Mouse (Mus musculus) embryonic facial prominence, embryonic 15.5 days (tissue): ENCODE measurements at regions not wholly inside any gene's neighbourhood (a gene's known extent, or its start where the extent isn't known, plus 50 kb on each side); places are given as distances from the start of the nearest gene placed in this dataset.

Source experiments
- ATAC-seq: fragments of 200-750 bp; cut with Nextera tagmentation; 2 replicates; pipeline ENCODE4 v1.8.0; 2017; ENCODE audit warnings: low read depth, moderate TSS enrichment; ENCODE audit not compliant: insufficient number of reproducible peaks, low FRiP score, low TSS enrichment
- H3K27ac ChIP-seq: fragments of 300-500 bp; sonication (generic); replicated peaks from 2 replicates; pipeline ENCODE4 v1.5.1; 2015; ENCODE audit warnings: mild to moderate bottlenecking, inconsistent platforms
- H3K27me3 ChIP-seq: fragments of 300-500 bp; sonication (generic); 2 replicates; pipeline ENCODE4 v1.6.1; 2015; ENCODE audit warnings: inconsistent platforms
- H3K36me3 ChIP-seq: fragments of 300-500 bp; sonication (generic); 2 replicates; pipeline ENCODE4 v1.6.1; 2015; ENCODE audit warnings: mild to moderate bottlenecking, inconsistent platforms
- H3K4me1 ChIP-seq: fragments of 300-500 bp; sonication (generic); 2 replicates; pipeline ENCODE4 v1.6.1; 2015; ENCODE audit warnings: inconsistent platforms
- H3K4me2 ChIP-seq: fragments of 300-500 bp; sonication (generic); replicated peaks from 2 replicates; pipeline ENCODE4 v1.6.1; 2015; ENCODE audit warnings: mild to moderate bottlenecking, inconsistent platforms
- H3K4me3 ChIP-seq: fragments of 300-500 bp; sonication (generic); replicated peaks from 2 replicates; pipeline ENCODE4 v1.5.1; 2015; ENCODE audit warnings: mild to moderate bottlenecking, inconsistent platforms
- H3K9ac ChIP-seq: fragments of 300-500 bp; sonication (generic); 2 replicates; pipeline ENCODE4 v1.6.1; 2015; ENCODE audit warnings: inconsistent platforms
- H3K9me3 ChIP-seq: fragments of 300-500 bp; sonication (generic); replicated peaks from 2 replicates; pipeline ENCODE4 v1.6.1; 2016; ENCODE audit warnings: inconsistent platforms
- WGBS: fragments of 180-500 bp; shearing (Covaris S2); methylation state at CpG from one replicate; pipeline ENCODE4 v1.1.7; 2015; 5-methylcytosine and 5-hydroxymethylcytosine counted together

GRCm38 (mm10) chr4:45703997-45704396, 94.8 kb upstream of the Aldh1b1 start:
- H3K4me2 ChIP-seq, result no peak overlapping the region
- no peaks in the 10 kb centered on the region; the same call in 1 of the 2 replicates for H3K27me3 ChIP-seq
- no peak overlapping the region for H3K27ac ChIP-seq
- H3K4me1 ChIP-seq, result no peaks in the 10 kb centered on the region
- 51% methylated on average over 7 of the region's 7 CpGs for WGBS
- no peak overlapping the region for H3K4me3 ChIP-seq
- H3K9ac ChIP-seq, result no peak overlapping the region
- no peaks in the 10 kb centered on the region for H3K36me3 ChIP-seq
- ATAC-seq, result no peak
- no peaks in the 10 kb centered on the region for H3K9me3 ChIP-seq

DNA sequence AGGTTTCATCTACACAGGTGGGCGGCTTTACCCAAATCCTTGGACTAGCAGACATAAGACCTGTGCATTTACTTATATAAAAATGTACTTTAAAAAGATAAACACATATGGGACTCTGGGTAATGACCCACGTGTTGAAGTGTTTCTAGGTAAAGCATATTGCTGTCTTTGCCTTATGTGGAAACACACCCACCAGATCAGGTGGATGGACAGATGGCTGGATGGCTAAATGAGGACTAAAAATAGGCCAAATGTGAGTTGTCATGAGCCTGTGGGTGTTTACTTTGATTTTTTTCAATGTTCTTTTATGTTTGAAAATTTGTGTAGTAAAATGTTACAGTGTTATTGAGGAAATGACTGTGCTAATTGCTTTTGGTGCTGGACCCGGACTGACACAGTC, 99.2 kb upstream of the Aldh1b1 start:
- H3K4me2 ChIP-seq, result no peak overlapping the region
- H3K27me3 ChIP-seq, result no peaks in the 10 kb centered on the region; the same call in 1 of the 2 replicates
- WGBS, result 71% methylated on average over 3 of the region's 3 CpGs
- H3K9me3 ChIP-seq, result no peaks in the 10 kb centered on the region
- no peak for ATAC-seq
- no peak overlapping the region for H3K4me3 ChIP-seq
- H3K9ac ChIP-seq, result no peak overlapping the region
- H3K4me1 ChIP-seq, result no peaks in the 10 kb centered on the region
- H3K27ac ChIP-seq, result no peak overlapping the region
- H3K36me3 ChIP-seq, result no peaks in the 10 kb centered on the region

GRCm38 (mm10) chr4:45695239-45695638, 103.6 kb upstream of the Aldh1b1 start:
- H3K27ac ChIP-seq, result no peak overlapping the region
- no peaks in the 10 kb centered on the region for H3K4me1 ChIP-seq
- H3K4me2 ChIP-seq, result no peak overlapping the region
- WGBS, result 50% methylated on average over 1 of the region's 1 CpGs
- H3K9ac ChIP-seq, result no peak overlapping the region
- H3K27me3 ChIP-seq, result no peaks in the 10 kb centered on the region
- H3K36me3 ChIP-seq, result no peaks in the 10 kb centered on the region
- no peak overlapping the region for H3K4me3 ChIP-seq
- H3K9me3 ChIP-seq, result no peaks in the 10 kb centered on the region
- no peak for ATAC-seq

- no peak for ATAC-seq
- Histone ChIP-seq H3K36me3 (no peaks in the 10 kb centered on the region), H3K9ac (no peak overlapping the region), H3K9me3 (no peaks in the 10 kb centered on the region), H3K4me1 (no peaks in the 10 kb centered on the region), H3K4me2 (no peak overlapping the region), H3K27me3 (0 out of 2 replicates have a peak, but pooled peaks cover 4% of the 10 kb centered on the region), H3K27ac (no peak overlapping the region), H3K4me3 (no peak overlapping the region)
- WGBS, result 48% methylated on average over 12 of the region's 12 CpGs
Observed at GRCm38 (mm10) chr4:45689991-45690916, 108.6 kb upstream of the Aldh1b1 start.

DNA sequence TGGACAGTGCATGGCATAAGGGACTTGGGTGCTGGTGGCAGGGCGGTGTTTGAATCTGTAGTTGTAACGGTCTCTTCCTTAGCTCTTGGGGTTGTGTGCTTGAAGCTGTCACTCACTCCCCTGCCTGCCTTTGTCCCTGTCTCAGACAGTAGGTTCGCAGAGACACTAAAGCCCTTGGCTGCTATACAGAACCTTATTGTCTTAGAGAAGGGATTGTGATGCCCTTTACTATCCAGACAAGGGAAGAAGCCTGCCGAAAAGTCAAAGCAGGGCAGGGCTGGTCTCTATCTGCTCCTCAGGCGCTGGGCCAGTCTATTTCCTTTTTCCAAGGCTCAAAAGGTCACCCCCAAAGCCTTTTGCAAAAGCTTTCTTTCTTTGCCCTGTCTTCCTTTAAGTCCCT, 109.2 kb upstream of the Aldh1b1 start:
- ATAC-seq, result no peak
- no peak overlapping the region for H3K4me3 ChIP-seq
- 18% methylated on average over 5 of the region's 5 CpGs for WGBS

GRCm38 (mm10) chr4:45688233-45688632, 110.6 kb upstream of the Aldh1b1 start:
- no peak for ATAC-seq
- H3K27me3 ChIP-seq, result 0 out of 2 replicates have a peak, but pooled peaks cover 4% of the 10 kb centered on the region
- H3K4me2 ChIP-seq, result no peak overlapping the region
- no peak overlapping the region for H3K9ac ChIP-seq
- no peak overlapping the region for H3K4me3 ChIP-seq
- no peak overlapping the region for H3K27ac ChIP-seq
- 62% methylated on average over 7 of the region's 7 CpGs for WGBS
- no peaks in the 10 kb centered on the region for H3K9me3 ChIP-seq
- H3K36me3 ChIP-seq, result no peaks in the 10 kb centered on the region
- H3K4me1 ChIP-seq, result no peaks in the 10 kb centered on the region

More for the DNA sequence above, 109.2 kb upstream of the Aldh1b1 start:
- H3K27me3 ChIP-seq, result 0 out of 2 replicates have a peak, but pooled peaks cover 4% of the 10 kb centered on the region
- H3K4me2 ChIP-seq, result no peak overlapping the region
- no peaks in the 10 kb centered on the region for H3K4me1 ChIP-seq
- no peaks in the 10 kb centered on the region for H3K9me3 ChIP-seq
- H3K27ac ChIP-seq, result no peak overlapping the region
- no peak overlapping the region for H3K9ac ChIP-seq
- H3K36me3 ChIP-seq, result no peaks in the 10 kb centered on the region

GRCm38 (mm10) chr4:45685031-45685430, 113.8 kb upstream of the Aldh1b1 start:
- 75% methylated on average over 3 of the region's 3 CpGs for WGBS
- no peaks in the 10 kb centered on the region for H3K36me3 ChIP-seq
- no peak for ATAC-seq

DNA sequence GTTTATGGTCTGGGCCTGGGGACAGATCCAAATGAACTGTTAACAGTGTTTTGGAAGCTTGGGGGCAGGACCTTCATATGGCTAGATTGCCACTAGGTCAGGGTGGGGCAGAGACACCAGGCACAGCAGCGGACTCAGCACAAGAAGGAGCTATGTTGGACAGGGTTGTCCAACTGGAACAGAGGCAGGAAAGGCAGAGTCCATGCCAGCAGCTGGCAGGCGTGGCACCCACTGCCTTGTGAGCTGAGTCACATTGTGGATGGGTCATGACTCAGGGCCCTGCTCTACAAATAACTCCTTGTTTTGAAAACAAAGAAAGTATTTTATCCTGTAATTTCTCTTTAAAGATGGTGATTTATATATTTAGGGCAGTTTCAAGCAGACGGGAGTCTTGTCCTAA, 115.6 kb upstream of the Aldh1b1 start:
- 75% methylated on average over 3 of the region's 3 CpGs for WGBS
- Histone ChIP-seq H3K4me1 (no peaks in the 10 kb centered on the region), H3K27me3 (no peaks in the 10 kb centered on the region), H3K4me2 (no peak overlapping the region), H3K27ac (no peak overlapping the region), H3K4me3 (no peak overlapping the region), H3K9me3 (no peaks in the 10 kb centered on the region), H3K9ac (no peak overlapping the region), H3K36me3 (no peaks in the 10 kb centered on the region)
- no peak for ATAC-seq

More at GRCm38 (mm10) chr4:45685031-45685430, 113.8 kb upstream of the Aldh1b1 start:
- 0 out of 2 replicates have a peak, but pooled peaks cover 3% of the 10 kb centered on the region for H3K27me3 ChIP-seq
- no peaks in the 10 kb centered on the region for H3K4me1 ChIP-seq
- H3K27ac ChIP-seq, result no peak overlapping the region
- H3K9me3 ChIP-seq, result no peaks in the 10 kb centered on the region
- no peak overlapping the region for H3K9ac ChIP-seq
- no peak overlapping the region for H3K4me3 ChIP-seq
- no peak overlapping the region for H3K4me2 ChIP-seq

GRCm38 (mm10) chr4:45682746-45683145, 116.1 kb upstream of the Aldh1b1 start:
- Histone ChIP-seq H3K36me3 (no peaks in the 10 kb centered on the region), H3K9ac (no peak overlapping the region), H3K27ac (no peak overlapping the region), H3K4me3 (no peak overlapping the region), H3K4me2 (no peak overlapping the region), H3K27me3 (no peaks in the 10 kb centered on the region), H3K9me3 (no peaks in the 10 kb centered on the region), H3K4me1 (no peaks in the 10 kb centered on the region)
- no peak for ATAC-seq
- WGBS, result 84% methylated on average over 8 of the region's 8 CpGs

- no peak overlapping the region for H3K4me3 ChIP-seq
- no peaks in the 10 kb centered on the region for H3K9me3 ChIP-seq
- peaks cover 17% of the 10 kb centered on the region for H3K27me3 ChIP-seq
- H3K27ac ChIP-seq, result no peak overlapping the region
- no peaks in the 10 kb centered on the region for H3K36me3 ChIP-seq
- no peak overlapping the region for H3K4me2 ChIP-seq
- 68% methylated on average over 6 of the region's 6 CpGs for WGBS
- no peak for ATAC-seq
- no peaks in the 10 kb centered on the region for H3K4me1 ChIP-seq
- no peak overlapping the region for H3K9ac ChIP-seq
Observed at GRCm38 (mm10) chr4:45676137-45676536, 122.7 kb upstream of the Aldh1b1 start.

GRCm38 (mm10) chr4:45674291-45674690, 124.5 kb upstream of the Aldh1b1 start:
- Histone ChIP-seq H3K4me3 (no peak overlapping the region), H3K9ac (no peak overlapping the region), H3K4me2 (no peak overlapping the region), H3K36me3 (no peaks in the 10 kb centered on the region), H3K27me3 (peaks cover 17% of the 10 kb centered on the region), H3K27ac (no peak overlapping the region), H3K9me3 (no peaks in the 10 kb centered on the region), H3K4me1 (no peaks in the 10 kb centered on the region)
- WGBS, result 88% methylated on average over 10 of the region's 10 CpGs
- ATAC-seq, result no peak
